Mouse (Mus musculus): ENCODE measurements at regions not wholly inside any gene's neighbourhood (a gene's known extent, or its start where the extent isn't known, plus 50 kb on each side); places are given as distances from the start of the nearest gene placed in this dataset.

DNA sequence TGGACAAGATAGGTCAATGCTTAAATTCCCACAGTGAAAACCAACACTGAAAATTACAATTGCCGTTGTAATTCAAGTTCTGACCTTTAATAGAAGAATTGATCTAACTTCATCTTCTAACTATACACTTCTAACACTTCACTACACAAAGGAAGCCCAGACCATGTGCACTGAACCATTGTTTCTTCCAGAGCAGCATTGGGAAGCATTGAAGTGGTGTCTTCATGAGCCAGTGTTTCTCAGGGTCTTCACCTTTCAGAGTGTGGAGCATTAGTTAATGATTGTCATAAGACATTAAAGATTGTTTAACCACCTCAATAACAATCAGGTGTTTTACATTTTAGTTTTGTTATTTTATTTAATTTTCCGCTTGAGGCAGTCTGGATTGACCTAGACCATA lies 61.0 kb downstream of the Gm10192 start:
- TF ChIP-seq CTCF (IDR thresholded peaks at IDR 0.05; ENCODE audit: insufficient read depth, low read depth, low read length), result no peak
- TF ChIP-seq POLR2A (IDR thresholded peaks at IDR 0.05; ENCODE audit: insufficient read depth, low read depth, low read length), result no peak

Measured in olfactory bulb, adult 2 months (tissue).